Mouse (Mus musculus) heart, embryonic 15.5 days (tissue): ENCODE results near the gene Myo1d. TPM values are rescaled to one million over a fixed set of nuclear protein-coding genes. Genes with fewer than 3 reads are reported as not detected.

ENCODE experiments used
- ATAC-seq: fragments of 200-750 bp; cut with Nextera tagmentation; replicated peaks from 2 replicates; pipeline ENCODE4 v1.8.0; 2017; ENCODE audit warnings: low read depth, moderate TSS enrichment; ENCODE audit not compliant: insufficient number of reproducible peaks, insufficient read depth, low FRiP score
- H3K27ac ChIP-seq: fragments of 300-500 bp; sonication (generic); 2 replicates; pipeline ENCODE4 v1.5.1; 2015; ENCODE audit warnings: mild to moderate bottlenecking, inconsistent platforms
- H3K27me3 ChIP-seq: fragments of 300-500 bp; sonication (generic); 2 replicates; pipeline ENCODE4 v1.6.1; 2015; ENCODE audit warnings: inconsistent platforms
- H3K36me3 ChIP-seq: fragments of 300-500 bp; sonication (generic); 2 replicates; pipeline ENCODE4 v1.6.1; 2015; ENCODE audit warnings: mild to moderate bottlenecking, inconsistent platforms
- H3K4me1 ChIP-seq: fragments of 300-500 bp; sonication (generic); replicated peaks from 2 replicates; pipeline ENCODE4 v1.6.1; 2015; ENCODE audit warnings: inconsistent platforms
- H3K4me2 ChIP-seq: fragments of 300-500 bp; sonication (generic); 2 replicates; pipeline ENCODE4 v1.6.1; 2015; ENCODE audit warnings: inconsistent platforms, mild to moderate bottlenecking, moderate library complexity
- H3K4me3 ChIP-seq: fragments of 300-500 bp; sonication (generic); 2 replicates; pipeline ENCODE4 v1.5.1; 2015; ENCODE audit warnings: mild to moderate bottlenecking, inconsistent platforms
- H3K9ac ChIP-seq: fragments of 300-500 bp; sonication (generic); 2 replicates; pipeline ENCODE4 v1.6.1; 2015; ENCODE audit warnings: mild to moderate bottlenecking, inconsistent platforms
- H3K9me3 ChIP-seq: fragments of 300-500 bp; sonication (generic); replicated peaks from 2 replicates; pipeline ENCODE4 v1.6.1; 2016; ENCODE audit warnings: inconsistent platforms
- WGBS: fragments of 180-500 bp; shearing (Covaris S2); methylation state at CpG from one replicate; pipeline ENCODE4 v1.1.7; 2015; ENCODE audit warnings: mixed read lengths; 5-methylcytosine and 5-hydroxymethylcytosine counted together
- polyA plus RNA-seq: library from polyadenylated mRNA; unstranded; fragments of >200 nt; fragmentation: Nextera tagmentation; extraction: Ambion mirVana; gene quantifications from 2 replicates; pipeline ENCODE4 v1.2.1, GENCODE M21; 2015

Myo1d gene
- polyA plus RNA-seq, 1 experiment from 2014 or later, result 6.9 TPM

- H3K27me3 ChIP-seq, result no peaks in the 10 kb centered on the region
- H3K4me1 ChIP-seq, result no peaks in the 10 kb centered on the region
- 46% methylated on average over 1 of the region's 1 CpGs for WGBS
- no peaks in the 10 kb centered on the region for H3K36me3 ChIP-seq
- no peak overlapping the region for H3K27ac ChIP-seq
- no peak overlapping the region for H3K4me2 ChIP-seq
- no peak overlapping the region for H3K9ac ChIP-seq
- no peaks in the 10 kb centered on the region for H3K9me3 ChIP-seq
- no peak overlapping the region for H3K4me3 ChIP-seq
- ATAC-seq, result no peak
Observed at GRCm38 (mm10) chr11:80719014-80719413, 60.8 kb downstream of the Myo1d start.

GRCm38 (mm10) chr11:80718036-80718435, 61.8 kb downstream of the Myo1d start:
- Histone ChIP-seq H3K36me3 (no peaks in the 10 kb centered on the region), H3K27me3 (no peaks in the 10 kb centered on the region), H3K4me2 (no peak overlapping the region), H3K9me3 (no peaks in the 10 kb centered on the region), H3K4me1 (no peaks in the 10 kb centered on the region), H3K4me3 (no peak overlapping the region), H3K27ac (no peak overlapping the region), H3K9ac (no peak overlapping the region)
- no peak for ATAC-seq

GRCm38 (mm10) chr11:80715115-80715514, 64.7 kb downstream of the Myo1d start:
- Histone ChIP-seq H3K4me1 (no peaks in the 10 kb centered on the region), H3K4me3 (no peak overlapping the region), H3K9me3 (no peaks in the 10 kb centered on the region), H3K36me3 (no peaks in the 10 kb centered on the region), H3K9ac (no peak overlapping the region), H3K27me3 (no peaks in the 10 kb centered on the region), H3K27ac (peak overlapping the region; percentile 19; the same call in 1 of the 2 replicates), H3K4me2 (no peak overlapping the region)
- 59% methylated on average over 2 of the region's 2 CpGs for WGBS
- no peak for ATAC-seq

- ATAC-seq, result no peak
- H3K27ac ChIP-seq, result no peak overlapping the region
Observed at GRCm38 (mm10) chr11:80713705-80714104, 66.1 kb downstream of the Myo1d start.

GRCm38 (mm10) chr11:80712201-80712600, 67.6 kb downstream of the Myo1d start:
- no peaks in the 10 kb centered on the region for H3K27me3 ChIP-seq
- no peaks in the 10 kb centered on the region for H3K4me1 ChIP-seq
- ATAC-seq, result no peak
- no peak overlapping the region for H3K9ac ChIP-seq
- no peaks in the 10 kb centered on the region for H3K9me3 ChIP-seq
- H3K36me3 ChIP-seq, result no peaks in the 10 kb centered on the region
- 66% methylated on average over 3 of the region's 3 CpGs for WGBS
- H3K27ac ChIP-seq, result no peak overlapping the region
- H3K4me3 ChIP-seq, result no peak overlapping the region
- H3K4me2 ChIP-seq, result no peak overlapping the region

More at GRCm38 (mm10) chr11:80713705-80714104, 66.1 kb downstream of the Myo1d start:
- Histone ChIP-seq H3K4me1 (no peaks in the 10 kb centered on the region), H3K9ac (no peak overlapping the region), H3K36me3 (no peaks in the 10 kb centered on the region), H3K4me3 (no peak overlapping the region), H3K9me3 (no peaks in the 10 kb centered on the region), H3K4me2 (no peak overlapping the region), H3K27me3 (no peaks in the 10 kb centered on the region)
- 58% methylated on average over 1 of the region's 1 CpGs for WGBS

GRCm38 (mm10) chr11:80711336-80711735, 68.5 kb downstream of the Myo1d start:
- H3K9ac ChIP-seq, result no peak overlapping the region
- H3K4me3 ChIP-seq, result no peak overlapping the region
- H3K4me1 ChIP-seq, result no peaks in the 10 kb centered on the region
- H3K4me2 ChIP-seq, result no peak overlapping the region
- H3K27ac ChIP-seq, result no peak overlapping the region
- no peaks in the 10 kb centered on the region for H3K9me3 ChIP-seq
- no peaks in the 10 kb centered on the region for H3K27me3 ChIP-seq
- ATAC-seq, result no peak
- H3K36me3 ChIP-seq, result no peaks in the 10 kb centered on the region
- WGBS, result 59% methylated on average over 6 of the region's 6 CpGs

- H3K4me3 ChIP-seq, result no peak overlapping the region
- no peaks in the 10 kb centered on the region for H3K4me1 ChIP-seq
- H3K36me3 ChIP-seq, result no peaks in the 10 kb centered on the region
- no peak overlapping the region for H3K4me2 ChIP-seq
- no peaks in the 10 kb centered on the region for H3K9me3 ChIP-seq
- 61% methylated on average over 4 of the region's 4 CpGs for WGBS
- H3K27ac ChIP-seq, result no peak overlapping the region
- no peak overlapping the region for H3K9ac ChIP-seq
- no peaks in the 10 kb centered on the region for H3K27me3 ChIP-seq
- ATAC-seq, result no peak
Observed at GRCm38 (mm10) chr11:80700611-80701010, 79.2 kb downstream of the Myo1d start.

- H3K27ac ChIP-seq, result no peak overlapping the region
- WGBS, result 58% methylated on average over 3 of the region's 3 CpGs
- no peaks in the 10 kb centered on the region for H3K36me3 ChIP-seq
- H3K4me2 ChIP-seq, result no peak overlapping the region
- H3K27me3 ChIP-seq, result no peaks in the 10 kb centered on the region
- H3K4me3 ChIP-seq, result no peak overlapping the region
- H3K9ac ChIP-seq, result no peak overlapping the region
- H3K4me1 ChIP-seq, result no peaks in the 10 kb centered on the region
- no peak for ATAC-seq
- H3K9me3 ChIP-seq, result no peaks in the 10 kb centered on the region
Observed at GRCm38 (mm10) chr11:80698721-80699120, 81.1 kb downstream of the Myo1d start.

GRCm38 (mm10) chr11:80696350-80696749, 83.5 kb downstream of the Myo1d start:
- H3K4me3 ChIP-seq, result no peak overlapping the region
- no peak for ATAC-seq
- no peaks in the 10 kb centered on the region for H3K4me1 ChIP-seq
- no peak overlapping the region for H3K9ac ChIP-seq
- WGBS, result 4% methylated on average over 4 of the region's 4 CpGs
- no peaks in the 10 kb centered on the region for H3K36me3 ChIP-seq
- no peaks in the 10 kb centered on the region for H3K27me3 ChIP-seq
- H3K4me2 ChIP-seq, result no peak overlapping the region
- no peaks in the 10 kb centered on the region for H3K9me3 ChIP-seq
- H3K27ac ChIP-seq, result no peak overlapping the region

GRCm38 (mm10) chr11:80684603-80685002, 95.2 kb downstream of the Myo1d start:
- WGBS, result 67% methylated on average over 5 of the region's 5 CpGs
- no peak for ATAC-seq

GRCm38 (mm10) chr11:80682745-80683144, 97.1 kb downstream of the Myo1d start:
- no peak overlapping the region for H3K4me3 ChIP-seq
- no peak overlapping the region for H3K4me2 ChIP-seq
- H3K4me1 ChIP-seq, result peaks cover 6% of the 10 kb centered on the region; the same call in 1 of the 2 replicates
- 20% methylated on average over 3 of the region's 3 CpGs for WGBS
- no peak overlapping the region for H3K9ac ChIP-seq
- H3K36me3 ChIP-seq, result no peaks in the 10 kb centered on the region
- H3K27ac ChIP-seq, result peak overlapping the region; percentile 42
- no peaks in the 10 kb centered on the region for H3K9me3 ChIP-seq
- 0 out of 2 replicates have a peak, but pooled peaks have one; percentile 53 for ATAC-seq
- H3K27me3 ChIP-seq, result no peaks in the 10 kb centered on the region

More at GRCm38 (mm10) chr11:80684603-80685002, 95.2 kb downstream of the Myo1d start:
- Histone ChIP-seq H3K4me2 (no peak overlapping the region), H3K27me3 (no peaks in the 10 kb centered on the region), H3K36me3 (no peaks in the 10 kb centered on the region), H3K27ac (no peak overlapping the region), H3K4me3 (no peak overlapping the region), H3K4me1 (peaks cover 6% of the 10 kb centered on the region; the same call in 1 of the 2 replicates), H3K9me3 (no peaks in the 10 kb centered on the region), H3K9ac (no peak overlapping the region)

- Histone ChIP-seq H3K9me3 (no peaks in the 10 kb centered on the region), H3K9ac (no peak overlapping the region), H3K27me3 (no peaks in the 10 kb centered on the region), H3K36me3 (no peaks in the 10 kb centered on the region), H3K4me1 (no peaks in the 10 kb centered on the region), H3K27ac (no peak overlapping the region), H3K4me2 (no peak overlapping the region), H3K4me3 (no peak overlapping the region)
- whole genome bisulfite sequencing, result 43% methylated on average over 7 of the region's 7 CpGs
- no peak for ATAC-seq
Observed at GRCm38 (mm10) chr11:80673013-80673412, 106.8 kb downstream of the Myo1d start.
